Mouse (Mus musculus): ENCODE measurements around the gene Gng5. TPM values are rescaled to one million over a fixed set of nuclear protein-coding genes. Genes with fewer than 3 reads are reported as not detected.

Gng5 gene
- polyA plus RNA-seq, 1 experiment from 2014 or later = 1,550 TPM

GRCm38 (mm10) chr3:146520798-146521651, 21.4 kb downstream of the Gng5 start, which contains the start of gene Rpf1:
TSS of gene Rpf1 (minus strand) at chr3:146521429.
- under 1% methylated on average over 63 of the region's 82 CpGs for WGBS (ENCODE audit: insufficient replicate concordance)
- H3K27ac ChIP-seq (ENCODE audit: low read depth, low read length) = peak within 1 kb of the TSS; percentile 99
- peak within 1 kb of the TSS; percentile 90 for H3K4me3 ChIP-seq (ENCODE audit: low read depth, low read length)
- no peaks in the 10 kb centered on the region for H3K4me1 ChIP-seq (ENCODE audit: control insufficient read depth, insufficient read depth, low read length)
- H3K9me3 ChIP-seq (replicated peaks; ENCODE audit: control insufficient read depth, low read length) = no peaks in the 10 kb centered on the region
- H3K27me3 ChIP-seq (ENCODE audit: control insufficient read depth, insufficient read depth, low read length) = no peaks in the 10 kb centered on the region
- peak within 1 kb of the TSS; percentile 75 for H3K4me2 ChIP-seq
- H3K36me3 ChIP-seq (ENCODE audit: control insufficient read depth, insufficient read depth, low read length) = peaks cover 6% of the 10 kb centered on the region
- peak within 1 kb of the TSS; percentile 96 for H3K9ac ChIP-seq (ENCODE audit: low read depth, low read length)
- ATAC-seq (replicated peaks; ENCODE audit: insufficient number of reproducible peaks, low FRiP score, low TSS enrichment) = peak; percentile 94

- Histone ChIP-seq H3K9ac (ENCODE audit: low read depth, low read length) (peak overlapping the region; percentile 96), H3K27ac (ENCODE audit: low read depth, low read length) (peak overlapping the region; percentile 99), H3K27me3 (ENCODE audit: control insufficient read depth, insufficient read depth, low read length) (no peaks in the 10 kb centered on the region), H3K4me2 (peak overlapping the region; percentile 75), H3K4me3 (ENCODE audit: low read depth, low read length) (peak overlapping the region; percentile 90), H3K4me1 (ENCODE audit: control insufficient read depth, insufficient read depth, low read length) (no peaks in the 10 kb centered on the region), H3K9me3 (replicated peaks; ENCODE audit: control insufficient read depth, low read length) (no peaks in the 10 kb centered on the region), H3K36me3 (ENCODE audit: control insufficient read depth, insufficient read depth, low read length) (peaks cover 6% of the 10 kb centered on the region)
- 0 out of 2 replicates have a peak, but pooled peaks have one; percentile 7 for ATAC-seq (replicated peaks; ENCODE audit: insufficient number of reproducible peaks, low FRiP score, low TSS enrichment)
- 8% methylated on average over 8 of the region's 8 CpGs for WGBS (ENCODE audit: insufficient replicate concordance)
These were observed 22.0 kb downstream of the Gng5 start for GRCm38 (mm10) chr3:146521652-146522020.

- no peaks in the 10 kb centered on the region for H3K27me3 ChIP-seq (ENCODE audit: control insufficient read depth, insufficient read depth, low read length)
- no peak overlapping the region for H3K4me3 ChIP-seq (ENCODE audit: low read depth, low read length)
- H3K4me1 ChIP-seq (ENCODE audit: control insufficient read depth, insufficient read depth, low read length) = no peaks in the 10 kb centered on the region
- no peak for ATAC-seq (replicated peaks; ENCODE audit: insufficient number of reproducible peaks, low FRiP score, low TSS enrichment)
- H3K9me3 ChIP-seq (replicated peaks; ENCODE audit: control insufficient read depth, low read length) = no peaks in the 10 kb centered on the region
- 38% methylated on average over 2 of the region's 2 CpGs for WGBS (ENCODE audit: insufficient replicate concordance)
- no peak overlapping the region for H3K27ac ChIP-seq (ENCODE audit: low read depth, low read length)
- H3K9ac ChIP-seq (ENCODE audit: low read depth, low read length) = no peak overlapping the region
- no peak overlapping the region for H3K4me2 ChIP-seq
- no peaks in the 10 kb centered on the region for H3K36me3 ChIP-seq (ENCODE audit: control insufficient read depth, insufficient read depth, low read length)
These were observed 28.7 kb downstream of the Gng5 start for GRCm38 (mm10) chr3:146528335-146528734.

GRCm38 (mm10) chr3:146534986-146535385, 35.4 kb downstream of the Gng5 start:
- no peak overlapping the region for H3K4me2 ChIP-seq
- no peaks in the 10 kb centered on the region for H3K36me3 ChIP-seq (ENCODE audit: control insufficient read depth, insufficient read depth, low read length)
- no peak for ATAC-seq (replicated peaks; ENCODE audit: insufficient number of reproducible peaks, low FRiP score, low TSS enrichment)
- H3K4me3 ChIP-seq (ENCODE audit: low read depth, low read length) = no peak overlapping the region
- no peaks in the 10 kb centered on the region for H3K27me3 ChIP-seq (ENCODE audit: control insufficient read depth, insufficient read depth, low read length)
- no peak overlapping the region for H3K9ac ChIP-seq (ENCODE audit: low read depth, low read length)
- no peaks in the 10 kb centered on the region for H3K9me3 ChIP-seq (replicated peaks; ENCODE audit: control insufficient read depth, low read length)
- H3K27ac ChIP-seq (ENCODE audit: low read depth, low read length) = no peak overlapping the region
- 53% methylated on average over 6 of the region's 6 CpGs for WGBS (ENCODE audit: insufficient replicate concordance)
- no peaks in the 10 kb centered on the region for H3K4me1 ChIP-seq (ENCODE audit: control insufficient read depth, insufficient read depth, low read length)

GRCm38 (mm10) chr3:146540521-146541273, 41.1 kb downstream of the Gng5 start:
- no peak for ATAC-seq (replicated peaks; ENCODE audit: insufficient number of reproducible peaks, low FRiP score, low TSS enrichment)
- H3K36me3 ChIP-seq (ENCODE audit: control insufficient read depth, insufficient read depth, low read length) = no peaks in the 10 kb centered on the region
- no peak overlapping the region for H3K9ac ChIP-seq (ENCODE audit: low read depth, low read length)
- no peak overlapping the region for H3K4me3 ChIP-seq (ENCODE audit: low read depth, low read length)
- no peak overlapping the region for H3K27ac ChIP-seq (ENCODE audit: low read depth, low read length)
- H3K9me3 ChIP-seq (replicated peaks; ENCODE audit: control insufficient read depth, low read length) = no peaks in the 10 kb centered on the region
- no peak overlapping the region for H3K4me2 ChIP-seq
- 70% methylated on average over 4 of the region's 4 CpGs for WGBS (ENCODE audit: insufficient replicate concordance)
- H3K27me3 ChIP-seq (ENCODE audit: control insufficient read depth, insufficient read depth, low read length) = no peaks in the 10 kb centered on the region
- H3K4me1 ChIP-seq (ENCODE audit: control insufficient read depth, insufficient read depth, low read length) = no peaks in the 10 kb centered on the region

- no peak for ATAC-seq (replicated peaks; ENCODE audit: insufficient number of reproducible peaks, low FRiP score, low TSS enrichment)
- H3K4me3 ChIP-seq (ENCODE audit: low read depth, low read length) = no peak overlapping the region
- H3K27ac ChIP-seq (ENCODE audit: low read depth, low read length) = no peak overlapping the region
- H3K4me1 ChIP-seq (ENCODE audit: control insufficient read depth, insufficient read depth, low read length) = no peaks in the 10 kb centered on the region
- no peaks in the 10 kb centered on the region for H3K36me3 ChIP-seq (ENCODE audit: control insufficient read depth, insufficient read depth, low read length)
- 29% methylated on average over 1 of the region's 1 CpGs for WGBS (ENCODE audit: insufficient replicate concordance)
- H3K9me3 ChIP-seq (replicated peaks; ENCODE audit: control insufficient read depth, low read length) = no peaks in the 10 kb centered on the region
- H3K4me2 ChIP-seq = no peak overlapping the region
- H3K9ac ChIP-seq (ENCODE audit: low read depth, low read length) = no peak overlapping the region
- no peaks in the 10 kb centered on the region for H3K27me3 ChIP-seq (ENCODE audit: control insufficient read depth, insufficient read depth, low read length)
These were observed 44.0 kb downstream of the Gng5 start for GRCm38 (mm10) chr3:146543632-146544031.

- H3K4me2 ChIP-seq = no peak overlapping the region
- no peak overlapping the region for H3K27ac ChIP-seq (ENCODE audit: low read depth, low read length)
- H3K27me3 ChIP-seq (ENCODE audit: control insufficient read depth, insufficient read depth, low read length) = 0 out of 2 replicates have a peak, but pooled peaks cover 2% of the 10 kb centered on the region
- no peaks in the 10 kb centered on the region for H3K9me3 ChIP-seq (replicated peaks; ENCODE audit: control insufficient read depth, low read length)
- ATAC-seq (replicated peaks; ENCODE audit: insufficient number of reproducible peaks, low FRiP score, low TSS enrichment) = no peak
- H3K4me1 ChIP-seq (ENCODE audit: control insufficient read depth, insufficient read depth, low read length) = 0 out of 2 replicates have a peak, but pooled peaks cover 5% of the 10 kb centered on the region
- no peaks in the 10 kb centered on the region for H3K36me3 ChIP-seq (ENCODE audit: control insufficient read depth, insufficient read depth, low read length)
- H3K4me3 ChIP-seq (ENCODE audit: low read depth, low read length) = no peak overlapping the region
- H3K9ac ChIP-seq (ENCODE audit: low read depth, low read length) = no peak overlapping the region
- 81% methylated on average over 7 of the region's 7 CpGs for WGBS (ENCODE audit: insufficient replicate concordance)
These were observed 55.2 kb downstream of the Gng5 start for GRCm38 (mm10) chr3:146554816-146555215.
